Mouse (Mus musculus) heart, embryonic 11.5 days (tissue): ENCODE measurements around the gene Rsc1a1. TPM values are rescaled to one million over a fixed set of nuclear protein-coding genes. Genes with fewer than 3 reads are reported as not detected.

Experiments used
- ATAC-seq: fragments of 200-750 bp; cut with Nextera tagmentation; replicated peaks from 2 replicates; pipeline ENCODE4 v1.8.0; 2017; ENCODE audit warnings: moderate library complexity; ENCODE audit not compliant: insufficient number of reproducible peaks, low FRiP score, low TSS enrichment
- H3K27ac ChIP-seq: fragments of 300-500 bp; sonication (generic); 2 replicates; pipeline ENCODE4 v1.5.1; 2014; ENCODE audit warnings: mild to moderate bottlenecking, low read depth, low read length
- H3K27me3 ChIP-seq: fragments of 300-500 bp; sonication (generic); 2 replicates; pipeline ENCODE4 v1.6.1; 2014; ENCODE audit warnings: mild to moderate bottlenecking, low read length, mixed read lengths; ENCODE audit not compliant: control insufficient read depth, insufficient read depth
- H3K36me3 ChIP-seq: fragments of 300-500 bp; sonication (generic); 2 replicates; pipeline ENCODE4 v1.6.1; 2014; ENCODE audit warnings: mild to moderate bottlenecking, low read length, moderate library complexity, mixed read lengths; ENCODE audit not compliant: control insufficient read depth, insufficient read depth
- H3K4me1 ChIP-seq: fragments of 300-500 bp; sonication (generic); 2 replicates; pipeline ENCODE4 v1.6.1; 2014; ENCODE audit warnings: low read length; ENCODE audit not compliant: control insufficient read depth, insufficient read depth
- H3K4me2 ChIP-seq: fragments of 300-500 bp; sonication (generic); 2 replicates; pipeline ENCODE4 v1.6.1; 2014; ENCODE audit warnings: mild to moderate bottlenecking, moderate library complexity
- H3K4me3 ChIP-seq: fragments of 300-500 bp; sonication (generic); 2 replicates; pipeline ENCODE4 v1.5.1; 2014; ENCODE audit warnings: low read depth, low read length
- H3K9ac ChIP-seq: fragments of 300-500 bp; sonication (generic); 2 replicates; pipeline ENCODE4 v1.6.1; 2014; ENCODE audit warnings: mild to moderate bottlenecking, low read depth, low read length, moderate library complexity
- H3K9me3 ChIP-seq: fragments of 300-500 bp; sonication (generic); replicated peaks from 2 replicates; pipeline ENCODE4 v1.6.1; 2016; ENCODE audit warnings: low read length; ENCODE audit not compliant: control insufficient read depth
- WGBS: fragments of 180-500 bp; shearing (Covaris S2); extraction: QIAGEN DNeasy Blood & Tissue Kit; methylation state at CpG from one replicate; pipeline ENCODE4 v1.1.7; 2014; ENCODE audit not compliant: insufficient replicate concordance; 5-methylcytosine and 5-hydroxymethylcytosine counted together
- polyA plus RNA-seq: library from polyadenylated mRNA; unstranded; fragments of >200 nt; fragmentation: Nextera tagmentation; extraction: Ambion mirVana; gene quantifications from 2 replicates; pipeline ENCODE4 v1.2.1, GENCODE M21; 2014

Rsc1a1 gene
- polyA plus RNA-seq, 1 experiment from 2014 or later: 1.5 TPM

DNA sequence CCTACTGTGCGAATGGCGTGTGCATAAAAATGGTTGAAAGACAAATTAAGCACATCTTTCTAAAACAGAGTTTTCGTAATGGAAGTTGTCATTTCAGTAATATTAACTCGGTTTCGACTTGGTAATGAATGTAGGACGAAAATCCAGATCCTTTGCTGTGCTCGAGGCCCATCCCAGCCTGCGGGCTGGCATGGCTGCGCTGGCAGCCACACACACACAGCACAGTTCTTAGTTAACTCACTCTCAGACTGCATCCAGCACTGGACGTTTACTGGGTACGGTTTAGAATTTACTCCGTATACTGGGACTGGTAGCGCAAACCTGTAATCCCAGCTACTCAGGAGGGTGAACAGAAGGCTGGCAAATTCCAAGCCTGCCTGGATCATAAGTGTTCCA lies 38.3 kb upstream of the Rsc1a1 start:
- Histone ChIP-seq H3K4me1 (peaks cover 20% of the 10 kb centered on the region), H3K4me2 (peak overlapping the region; percentile 85), H3K4me3 (peak overlapping the region; percentile 92), H3K36me3 (peaks cover 5% of the 10 kb centered on the region; the same call in 1 of the 2 replicates), H3K27ac (peak overlapping the region; percentile 96; the same call in 1 of the 2 replicates), H3K9me3 (peaks cover 3% of the 10 kb centered on the region; the same call in 1 of the 2 replicates), H3K9ac (peak overlapping the region; percentile 96), H3K27me3 (no peaks in the 10 kb centered on the region)
- peak; percentile 56; the same call in 1 of the 2 replicates for ATAC-seq
- 11% methylated on average over 13 of the region's 13 CpGs for WGBS

DNA sequence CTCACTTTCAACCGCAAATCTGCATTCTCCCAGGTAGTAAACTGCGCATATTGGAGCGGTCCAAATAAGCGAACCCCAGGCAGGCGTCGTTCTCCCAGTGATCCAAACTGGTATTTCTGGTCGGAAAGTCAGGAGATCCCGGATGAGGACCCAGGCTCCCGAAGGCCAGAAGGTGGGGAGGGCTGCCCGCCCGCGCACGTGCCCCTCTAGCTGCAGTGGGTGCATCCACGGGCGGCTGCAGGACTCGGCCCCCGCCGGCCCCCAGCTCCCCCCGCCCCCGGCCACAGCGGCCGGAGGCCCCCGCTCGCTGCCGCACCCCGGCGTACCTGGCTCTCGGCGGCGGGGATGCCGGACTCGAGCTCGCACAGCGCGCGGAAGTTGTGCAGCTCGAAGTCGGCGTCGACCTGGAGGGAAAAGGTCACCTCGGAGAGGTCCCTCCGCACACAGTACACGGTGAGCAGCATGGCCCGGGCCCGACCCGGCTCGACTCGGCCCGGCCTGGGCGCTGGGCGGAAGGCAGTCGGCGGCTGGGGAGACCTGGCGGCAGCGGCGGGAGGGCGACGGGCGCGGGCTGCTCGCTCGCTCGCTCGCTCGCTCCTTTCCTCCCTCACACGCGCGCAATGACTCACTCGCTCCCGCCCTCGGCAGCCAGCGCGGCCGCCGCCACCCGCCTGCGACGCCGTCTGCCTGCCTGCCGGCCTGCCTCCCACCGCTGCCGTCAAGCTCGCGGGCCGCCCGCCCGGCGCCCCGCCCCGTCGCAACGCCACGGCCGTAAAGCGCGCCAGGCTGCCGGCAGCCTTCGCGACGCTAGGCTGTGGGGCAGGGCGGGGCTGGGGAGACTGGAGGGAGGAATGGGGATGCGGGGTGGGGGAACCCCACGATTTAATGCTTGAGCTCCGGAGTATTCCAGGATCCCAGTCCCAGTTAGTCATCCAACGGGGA lies 37.6 kb upstream of the Rsc1a1 start, which contains the start of gene Ddi2:
Gene Ddi2 (minus strand): TSS at position 689 of the 942 bp plus-strand sequence.
- Histone ChIP-seq H3K4me2 (peak within 1 kb of the TSS; percentile 85), H3K4me1 (peaks cover 20% of the 10 kb centered on the region), H3K27me3 (no peaks in the 10 kb centered on the region), H3K36me3 (peaks cover 5% of the 10 kb centered on the region; the same call in 1 of the 2 replicates), H3K4me3 (peak within 1 kb of the TSS; percentile 92), H3K9ac (peak within 1 kb of the TSS; percentile 96), H3K9me3 (peaks cover 3% of the 10 kb centered on the region; the same call in 1 of the 2 replicates), H3K27ac (peak within 1 kb of the TSS; percentile 96)
- under 1% methylated on average over 96 of the region's 105 CpGs for WGBS
- peak; percentile 90 for ATAC-seq

DNA sequence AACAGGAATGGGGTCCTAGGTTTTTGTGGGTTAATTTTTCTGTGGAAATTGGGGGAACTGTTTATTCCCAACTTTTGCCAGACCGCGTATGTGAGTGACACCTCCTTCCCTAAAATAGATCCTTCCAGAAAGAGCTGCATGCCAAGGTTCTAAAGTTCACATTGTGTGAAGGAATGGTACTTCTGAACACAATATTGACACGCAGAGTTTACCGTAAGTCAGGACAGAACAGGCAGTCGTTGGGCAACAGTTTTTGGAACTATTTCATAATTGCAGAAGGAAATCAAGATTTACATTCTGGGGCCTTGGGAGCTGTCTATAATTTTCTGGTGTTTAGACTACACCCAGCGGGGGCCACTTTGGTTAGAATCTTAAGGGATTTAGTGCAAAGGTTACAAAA lies 36.6 kb upstream of the Rsc1a1 start:
- 55% methylated on average over 6 of the region's 6 CpGs for WGBS
- peaks cover 23% of the 10 kb centered on the region for H3K4me1 ChIP-seq
- peak overlapping the region; percentile 92 for H3K4me3 ChIP-seq
- H3K9me3 ChIP-seq: peaks cover 3% of the 10 kb centered on the region; the same call in 1 of the 2 replicates
- peak overlapping the region; percentile 85 for H3K4me2 ChIP-seq
- no peak for ATAC-seq
- no peak overlapping the region for H3K27ac ChIP-seq
- H3K27me3 ChIP-seq: no peaks in the 10 kb centered on the region
- H3K36me3 ChIP-seq: peaks cover 5% of the 10 kb centered on the region; the same call in 1 of the 2 replicates
- peak overlapping the region; percentile 96 for H3K9ac ChIP-seq

DNA sequence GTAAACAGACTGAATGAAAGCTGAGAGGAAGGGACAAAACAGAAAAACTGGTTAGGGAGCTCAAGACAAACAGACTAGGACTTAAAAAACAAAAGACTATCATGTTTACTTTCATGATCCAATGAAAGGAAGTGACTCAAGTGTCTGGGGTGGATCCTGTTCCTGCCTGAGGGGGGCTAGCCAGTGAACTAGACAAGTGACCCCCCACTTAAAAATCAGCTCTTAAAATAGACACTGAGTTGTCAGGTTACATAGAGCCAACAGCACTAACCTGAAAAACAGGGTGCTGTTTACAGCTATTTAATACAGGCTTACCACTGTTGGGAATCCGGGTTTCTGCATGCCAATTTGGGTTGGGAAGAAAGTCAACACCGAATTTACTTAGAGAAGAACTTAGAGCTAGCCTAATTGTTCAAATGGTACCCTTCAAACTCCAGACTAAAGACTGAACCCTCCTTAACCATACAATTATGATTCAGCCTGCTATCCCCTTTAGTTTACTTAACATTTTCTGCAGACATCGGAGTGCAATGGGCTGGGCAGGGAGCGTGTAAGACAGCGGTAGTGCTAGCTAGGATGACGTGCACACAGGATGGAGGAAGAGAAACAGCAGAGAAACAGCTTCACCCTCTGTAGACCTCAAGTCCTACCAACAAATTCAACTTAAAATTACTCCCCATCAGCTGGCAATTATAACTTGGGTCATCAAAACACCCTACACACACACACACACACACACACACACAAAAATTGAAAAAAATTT lies 35.5 kb upstream of the Rsc1a1 start:
- Histone ChIP-seq H3K4me1 (peaks cover 23% of the 10 kb centered on the region), H3K9ac (no peak overlapping the region; the same call in 1 of the 2 replicates), H3K27me3 (no peaks in the 10 kb centered on the region), H3K36me3 (peaks cover 5% of the 10 kb centered on the region; the same call in 1 of the 2 replicates), H3K27ac (no peak overlapping the region; the same call in 1 of the 2 replicates), H3K9me3 (peaks cover 3% of the 10 kb centered on the region; the same call in 1 of the 2 replicates), H3K4me2 (peak overlapping the region; percentile 85), H3K4me3 (no peak overlapping the region; the same call in 1 of the 2 replicates)
- 69% methylated on average over 6 of the region's 6 CpGs for WGBS
- no peak for ATAC-seq

DNA sequence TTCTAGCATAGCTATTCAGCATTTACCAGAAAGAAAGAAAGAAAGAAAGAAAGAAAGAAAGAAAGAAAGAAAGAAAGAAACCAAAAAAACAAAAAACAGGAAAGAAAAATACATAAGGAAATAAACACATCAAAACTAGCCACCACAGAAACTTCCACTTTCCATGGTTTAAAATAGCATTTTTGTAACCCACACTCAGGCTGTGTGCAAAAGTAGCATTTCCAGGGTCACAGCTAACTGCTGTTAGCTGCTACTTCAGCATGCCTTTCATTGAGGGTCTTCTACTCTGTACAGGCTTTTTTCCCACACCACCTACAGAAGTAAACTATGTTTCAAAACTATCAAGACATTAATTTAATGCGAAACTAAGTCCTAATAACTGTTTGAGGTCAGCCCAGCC lies 33.9 kb upstream of the Rsc1a1 start:
- WGBS: 91% methylated on average over 1 of the region's 1 CpGs
- peaks cover 3% of the 10 kb centered on the region; the same call in 1 of the 2 replicates for H3K9me3 ChIP-seq

DNA sequence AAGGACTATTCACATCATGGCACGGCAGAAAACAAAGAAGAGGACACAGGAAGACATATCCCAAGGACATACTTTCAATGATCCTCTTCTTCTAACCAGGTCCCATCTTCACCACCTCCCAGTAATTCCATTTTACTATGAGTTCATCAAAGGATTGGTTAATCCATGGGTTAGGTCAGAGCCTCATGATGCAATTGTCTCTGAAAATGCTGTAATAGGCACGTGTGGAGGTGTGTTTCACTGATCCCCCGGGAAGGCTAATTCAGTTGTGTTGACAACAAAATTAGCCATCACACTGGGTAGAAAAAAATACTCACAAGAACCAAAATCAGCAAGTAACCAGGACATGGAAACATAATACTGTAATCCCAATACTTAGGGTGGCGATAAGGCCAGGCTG lies 32.2 kb upstream of the Rsc1a1 start:
- peaks cover 19% of the 10 kb centered on the region for H3K4me1 ChIP-seq
- H3K4me3 ChIP-seq: no peak overlapping the region
- ATAC-seq: no peak
- no peak overlapping the region for H3K27ac ChIP-seq
- peaks cover 3% of the 10 kb centered on the region; the same call in 1 of the 2 replicates for H3K9me3 ChIP-seq
- H3K36me3 ChIP-seq: peaks cover 9% of the 10 kb centered on the region
- WGBS: 84% methylated on average over 4 of the region's 4 CpGs
- H3K27me3 ChIP-seq: no peaks in the 10 kb centered on the region
- no peak overlapping the region for H3K9ac ChIP-seq
- no peak overlapping the region for H3K4me2 ChIP-seq

More for the DNA sequence above, 33.9 kb upstream of the Rsc1a1 start:
- H3K9ac ChIP-seq: no peak overlapping the region
- H3K27me3 ChIP-seq: no peaks in the 10 kb centered on the region
- no peak for ATAC-seq
- H3K4me2 ChIP-seq: no peak overlapping the region
- peaks cover 5% of the 10 kb centered on the region; the same call in 1 of the 2 replicates for H3K36me3 ChIP-seq
- H3K4me1 ChIP-seq: peaks cover 23% of the 10 kb centered on the region
- H3K4me3 ChIP-seq: no peak overlapping the region
- H3K27ac ChIP-seq: no peak overlapping the region

DNA sequence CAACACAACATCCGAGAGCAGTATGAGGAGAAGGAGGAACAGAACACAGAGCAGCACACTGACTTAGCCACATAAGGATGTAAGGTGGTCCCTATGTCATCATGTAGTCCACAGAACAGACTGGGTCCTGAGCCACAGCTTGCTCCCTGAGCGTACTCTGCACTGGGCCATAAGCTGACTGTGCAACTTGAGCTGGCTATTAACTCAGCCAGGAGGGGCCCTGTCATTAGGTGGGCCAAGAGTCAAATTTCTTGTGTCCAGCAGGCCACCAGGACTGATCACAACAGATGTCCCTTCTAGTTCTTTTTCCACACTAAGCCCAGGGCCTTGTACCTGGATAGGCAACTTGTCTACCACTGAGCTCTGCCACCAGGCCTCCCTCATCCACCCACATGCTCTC lies 29.6 kb upstream of the Rsc1a1 start:
- Histone ChIP-seq H3K4me2 (no peak overlapping the region), H3K36me3 (peaks cover 16% of the 10 kb centered on the region), H3K27ac (no peak overlapping the region), H3K4me3 (no peak overlapping the region), H3K27me3 (no peaks in the 10 kb centered on the region), H3K9me3 (peaks cover under 1% of the 10 kb centered on the region; the same call in 1 of the 2 replicates), H3K9ac (no peak overlapping the region), H3K4me1 (0 out of 2 replicates have a peak, but pooled peaks cover 7% of the 10 kb centered on the region)
- WGBS: 78% methylated on average over 2 of the region's 2 CpGs
- no peak for ATAC-seq

DNA sequence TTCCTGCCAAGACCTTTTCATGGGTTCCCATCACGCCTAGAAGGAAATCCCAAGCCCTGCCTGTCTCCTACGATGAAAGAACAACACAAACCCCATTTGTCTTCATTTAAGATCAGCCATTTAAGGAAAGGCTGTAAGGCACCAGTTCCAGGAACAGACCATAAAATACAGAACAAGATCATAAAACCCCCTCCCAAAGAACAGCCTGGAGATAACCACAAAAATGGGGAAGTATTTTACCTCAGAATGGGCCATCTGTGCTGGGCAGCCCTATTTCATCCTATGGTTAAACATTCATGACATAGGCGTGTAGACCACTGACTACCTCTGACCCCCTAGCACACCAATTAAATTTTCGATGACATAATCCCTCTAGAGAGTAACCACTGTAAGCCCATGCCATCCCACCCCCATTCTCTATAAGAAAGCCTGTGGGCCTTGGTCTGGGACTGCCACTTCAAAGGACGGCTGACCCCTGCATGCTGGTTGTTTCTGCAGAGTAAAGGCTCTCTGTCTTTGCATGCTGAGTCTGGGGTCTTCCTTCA lies 28.3 kb upstream of the Rsc1a1 start:
- Histone ChIP-seq H3K36me3 (peaks cover 25% of the 10 kb centered on the region), H3K9me3 (no peaks in the 10 kb centered on the region), H3K4me3 (no peak overlapping the region), H3K9ac (no peak overlapping the region), H3K4me1 (0 out of 2 replicates have a peak, but pooled peaks cover 3% of the 10 kb centered on the region), H3K4me2 (no peak overlapping the region), H3K27ac (no peak overlapping the region), H3K27me3 (no peaks in the 10 kb centered on the region)
- WGBS: 81% methylated on average over 5 of the region's 5 CpGs
- ATAC-seq: no peak
